Mouse (Mus musculus): ENCODE results near the gene Fntb. TPM values are rescaled to one million over a fixed set of nuclear protein-coding genes. Genes with fewer than 3 reads are reported as not detected.

The Fntb gene
- 10 to 100 TPM in 4 of 26 experiments, 1 to 10 TPM in 20, under 1 TPM in 2; 0.86 to 11.7 (median 5.8) TPM for total RNA-seq (2018; cell fraction: chromatin; rRNA removed)
- 1 to 10 TPM; 3.5 to 6.8 (median 5.6) TPM for total RNA-seq (2018; cell fraction: cytosol; rRNA removed)
- 1 to 10 TPM in 25 of 26 experiments, under 1 TPM in 1; 0.82 to 7.5 (median 4.2) TPM for total RNA-seq (2018; cell fraction: nucleus; rRNA removed)
- 4.4 to 7.2 TPM (median 4.9 TPM) in 3 replicates for polyA plus RNA-seq (2018)

DNA sequence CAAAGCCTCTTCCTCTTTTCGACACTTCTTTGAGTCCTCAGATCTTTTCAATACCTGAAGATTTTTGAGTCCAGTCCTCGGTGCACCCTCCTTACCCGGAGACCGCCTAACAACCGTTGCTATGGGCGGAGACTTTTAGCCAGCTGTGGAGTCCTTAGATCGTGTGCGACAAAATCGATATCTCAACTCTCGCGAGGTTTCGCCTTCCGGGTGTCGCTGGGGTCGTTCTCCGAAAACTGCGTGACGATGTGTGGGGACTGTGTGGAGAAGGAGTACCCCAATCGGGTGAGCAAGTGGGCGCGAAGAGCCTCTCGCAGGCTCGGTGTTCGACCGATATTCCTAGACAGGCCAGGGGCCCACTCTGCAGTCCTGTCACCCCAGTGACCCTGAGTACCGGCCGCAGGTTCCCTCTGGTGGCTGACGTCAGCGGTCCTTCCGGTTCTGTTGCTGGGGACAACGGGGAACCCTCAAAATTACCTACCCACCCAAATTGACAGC is at the start of gene Fntb, which contains the start of gene Churc1:
Gene Fntb, plus strand, starts transcription at position 236 of the 498 bp plus-strand sequence.
Gene Churc1, plus strand, starts transcription at position 185 of the 498 bp plus-strand sequence.
- peak within 1 kb of the TSS; percentile 81 for H3K27ac ChIP-seq
- H3K36me3 ChIP-seq (ENCODE audit: inconsistent target), result no peaks in the 10 kb centered on the region
- H3K79me2 ChIP-seq (ENCODE audit: inconsistent target), result peaks cover 11% of the 10 kb centered on the region; the same call in 1 of the 2 replicates
- under 1% methylated on average over 31 of the region's 31 CpGs for WGBS (ENCODE audit: missing documents)
- H3K4me3 ChIP-seq (ENCODE audit: inconsistent target), result peak within 1 kb of the TSS; percentile 82

DNA sequence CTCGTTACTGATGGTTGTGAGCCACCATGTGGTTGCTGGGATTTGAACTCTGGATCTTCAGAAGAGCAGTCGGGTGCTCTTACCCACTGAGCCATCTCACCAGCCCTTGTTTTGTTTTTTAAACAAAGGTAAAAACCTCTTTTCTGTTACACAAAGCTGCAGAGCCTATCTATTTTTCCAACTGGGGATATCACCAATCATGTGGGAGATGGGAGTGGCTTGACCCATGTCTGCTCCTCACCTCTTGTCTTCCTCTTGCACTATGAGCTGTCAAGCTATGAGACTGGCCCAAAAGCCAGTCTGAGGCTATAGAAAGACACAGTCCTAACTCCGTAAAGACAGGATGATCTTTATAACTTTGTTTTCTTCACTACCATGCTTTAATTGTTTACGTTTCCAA is 47.0 kb upstream of the Fntb start:
- H3K27ac ChIP-seq, result no peak overlapping the region
- H3K79me2 ChIP-seq (ENCODE audit: inconsistent target), result no peaks in the 10 kb centered on the region
- no peak overlapping the region for H3K4me3 ChIP-seq (ENCODE audit: inconsistent target)
- H3K36me3 ChIP-seq (ENCODE audit: inconsistent target), result no peaks in the 10 kb centered on the region
- WGBS (ENCODE audit: missing documents), result 80% methylated on average over 4 of the region's 4 CpGs

DNA sequence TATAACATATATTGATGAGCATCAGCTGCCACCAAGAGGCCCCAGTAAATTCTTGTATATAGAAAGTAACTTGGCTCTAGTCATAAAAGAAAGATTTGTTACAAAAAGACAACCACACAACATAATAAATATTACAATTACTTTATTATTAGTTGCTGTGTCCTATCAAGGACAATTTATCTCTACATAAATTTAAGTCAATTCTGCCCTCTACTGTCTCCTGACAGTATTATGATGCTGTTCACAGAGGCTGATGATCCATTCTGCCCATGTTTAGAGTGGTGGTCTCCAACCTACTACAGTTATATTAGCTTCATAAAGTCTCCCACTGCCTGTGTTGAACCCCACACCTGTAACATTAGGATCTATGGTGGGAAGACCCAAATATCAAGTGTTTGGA is 44.8 kb upstream of the Fntb start:
- no peaks in the 10 kb centered on the region for H3K36me3 ChIP-seq (ENCODE audit: inconsistent target)
- no peaks in the 10 kb centered on the region for H3K79me2 ChIP-seq (ENCODE audit: inconsistent target)
- no peak overlapping the region for H3K27ac ChIP-seq
- H3K4me3 ChIP-seq (ENCODE audit: inconsistent target), result no peak overlapping the region

DNA sequence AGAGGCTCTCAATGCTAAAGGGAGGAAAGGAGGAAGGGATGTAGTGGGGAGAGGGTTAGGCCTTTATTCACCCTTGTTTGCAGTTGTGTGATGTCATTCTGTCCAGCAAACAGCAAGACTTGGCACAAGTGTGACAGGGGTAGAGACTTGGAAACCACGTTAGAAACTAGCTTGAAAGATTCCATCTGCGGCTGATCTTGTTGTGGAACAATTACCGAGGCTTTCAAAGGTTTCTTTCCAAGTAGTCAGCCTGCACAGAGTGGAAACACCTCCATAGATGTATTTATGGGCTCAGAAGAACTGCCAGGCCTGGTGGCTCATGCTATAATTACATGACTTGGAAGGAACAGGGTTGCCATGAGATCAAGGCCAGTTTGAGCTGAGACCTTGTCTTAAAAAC is 43.4 kb upstream of the Fntb start:
- 90% methylated on average over 3 of the region's 3 CpGs for WGBS (ENCODE audit: missing documents)
- Histone ChIP-seq H3K4me3 (ENCODE audit: inconsistent target) (no peak overlapping the region), H3K79me2 (ENCODE audit: inconsistent target) (no peaks in the 10 kb centered on the region), H3K36me3 (ENCODE audit: inconsistent target) (no peaks in the 10 kb centered on the region), H3K27ac (no peak overlapping the region)

DNA sequence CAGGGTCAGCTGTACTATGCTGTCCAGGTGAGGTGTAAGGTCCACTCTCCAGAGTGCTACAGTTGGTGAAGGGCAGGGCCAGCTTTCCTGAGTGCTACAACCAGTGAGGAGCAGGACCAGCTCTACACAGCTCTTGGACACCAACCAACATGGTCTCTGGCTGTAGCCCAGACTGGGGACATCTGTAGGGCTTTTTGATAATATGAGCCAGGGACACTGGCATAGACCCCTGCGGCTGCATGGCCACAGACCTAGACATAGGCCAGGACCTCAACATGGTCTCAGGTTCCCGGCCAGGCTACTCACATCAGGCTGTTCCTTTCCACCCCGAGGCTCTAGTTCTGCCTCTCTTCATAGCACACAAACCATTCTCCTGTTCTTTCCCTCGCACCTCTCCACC is 37.4 kb upstream of the Fntb start:
- WGBS (ENCODE audit: missing documents), result 86% methylated on average over 4 of the region's 4 CpGs

DNA sequence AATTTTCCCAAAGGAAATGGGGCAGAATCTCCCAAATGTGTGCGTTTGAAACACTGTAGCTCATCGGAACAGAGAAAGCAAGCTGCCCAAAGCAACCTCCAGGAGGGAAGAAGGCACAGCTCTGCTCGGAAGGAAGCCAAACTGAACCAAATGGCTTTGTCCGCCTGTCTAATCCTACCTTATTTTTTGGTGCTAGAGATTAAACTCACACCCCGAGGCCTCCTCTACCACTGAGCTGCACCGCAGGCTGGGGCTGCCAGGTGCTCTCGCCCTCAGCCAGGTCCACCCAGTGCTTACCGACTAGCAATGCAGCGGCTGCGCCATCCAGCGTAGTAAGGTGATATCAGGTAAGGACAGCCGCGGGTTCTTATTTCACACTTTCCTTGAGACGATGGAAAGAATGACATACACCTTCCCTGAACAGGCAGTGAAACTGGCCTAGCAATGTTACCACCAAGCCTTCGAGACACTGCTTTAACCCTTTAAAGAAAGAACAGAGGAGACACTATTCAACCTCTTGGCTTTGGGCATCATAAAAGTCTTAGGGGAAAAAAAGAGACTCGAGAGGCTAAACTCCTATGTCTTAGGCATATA is 14.4 kb upstream of the Fntb start:
- Histone ChIP-seq H3K79me2 (ENCODE audit: inconsistent target) (no peaks in the 10 kb centered on the region), H3K4me3 (ENCODE audit: inconsistent target) (no peak overlapping the region), H3K27ac (no peak overlapping the region), H3K36me3 (ENCODE audit: inconsistent target) (no peaks in the 10 kb centered on the region)
- WGBS (ENCODE audit: missing documents), result 88% methylated on average over 16 of the region's 16 CpGs

More for the DNA sequence above, 37.4 kb upstream of the Fntb start:
- H3K79me2 ChIP-seq (ENCODE audit: inconsistent target), result no peaks in the 10 kb centered on the region
- H3K4me3 ChIP-seq (ENCODE audit: inconsistent target), result no peak overlapping the region
- H3K27ac ChIP-seq, result no peak overlapping the region
- no peaks in the 10 kb centered on the region for H3K36me3 ChIP-seq (ENCODE audit: inconsistent target)

DNA sequence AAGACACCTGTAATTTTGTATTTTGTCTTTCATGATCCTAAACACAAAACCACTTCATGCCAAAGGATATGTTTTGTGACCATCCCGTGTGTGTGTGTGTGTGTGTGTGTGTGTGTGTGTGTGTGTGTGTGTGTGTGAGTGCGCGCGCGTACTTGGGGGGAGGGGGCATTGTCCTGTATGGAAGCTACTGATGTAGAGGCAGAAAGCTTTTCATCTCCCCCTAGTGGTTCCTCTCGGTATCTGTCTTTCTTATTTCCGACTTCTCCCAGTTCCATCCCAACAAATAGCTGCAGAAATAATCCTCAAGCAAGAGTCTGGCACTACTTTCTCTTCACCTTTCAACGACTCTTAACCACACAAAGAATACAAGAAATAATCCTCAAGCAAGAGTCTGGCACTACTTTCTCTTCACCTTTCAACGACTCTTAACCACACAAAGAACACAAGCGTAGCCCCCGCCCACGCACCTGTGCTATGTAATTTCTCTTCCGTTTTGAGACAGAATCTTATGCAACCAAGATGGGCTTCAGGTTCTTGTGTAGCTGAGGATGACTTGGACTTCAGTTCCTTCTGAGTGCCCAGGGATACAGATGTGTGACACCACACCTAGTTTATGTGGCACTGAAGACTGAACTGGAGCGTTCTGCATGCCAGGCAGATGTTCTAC is 12.6 kb upstream of the Fntb start:
- H3K79me2 ChIP-seq (ENCODE audit: inconsistent target), result no peaks in the 10 kb centered on the region
- no peak overlapping the region for H3K4me3 ChIP-seq (ENCODE audit: inconsistent target)
- H3K36me3 ChIP-seq (ENCODE audit: inconsistent target), result no peaks in the 10 kb centered on the region
- WGBS (ENCODE audit: missing documents), result 44% methylated on average over 10 of the region's 14 CpGs
- no peak overlapping the region for H3K27ac ChIP-seq

DNA sequence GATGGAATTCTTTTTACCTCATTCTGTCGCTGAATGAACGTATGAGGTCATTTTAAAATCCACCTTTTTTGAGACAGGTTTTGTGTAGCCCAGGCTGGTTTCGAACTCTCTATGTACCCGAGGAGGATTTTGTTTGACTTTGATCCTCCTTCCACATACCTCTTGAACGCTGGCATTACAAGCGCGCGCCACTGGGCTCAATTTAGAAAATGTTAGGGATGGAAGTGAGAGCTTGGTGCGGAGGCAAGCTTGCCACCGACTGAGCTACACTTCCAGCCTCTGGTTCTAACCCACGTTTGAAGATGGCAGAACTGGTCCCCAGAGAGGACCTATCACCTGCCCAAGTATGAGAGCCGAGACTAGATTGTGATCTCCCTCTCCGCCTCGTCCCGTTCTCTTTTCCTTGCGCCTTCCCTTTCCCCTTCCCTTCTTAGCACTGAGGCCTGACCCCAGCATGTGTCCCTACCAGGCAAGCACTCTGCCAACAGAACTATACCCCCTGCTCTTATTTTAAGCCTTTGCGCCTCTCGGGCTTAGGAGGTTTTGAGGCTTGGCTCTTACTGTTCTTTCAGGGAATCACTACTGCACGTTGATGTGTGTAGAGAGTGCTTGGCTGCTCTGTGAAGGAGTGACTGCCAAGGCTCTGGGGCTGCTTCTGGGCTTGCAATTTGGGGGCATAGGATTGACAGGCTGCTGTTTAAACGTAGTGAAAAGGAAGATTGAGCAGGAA is 677 bp downstream of the Fntb start:
- 52% methylated on average over 20 of the region's 20 CpGs for WGBS (ENCODE audit: missing documents)
- Histone ChIP-seq H3K4me3 (ENCODE audit: inconsistent target) (peak overlapping the region; percentile 82), H3K79me2 (ENCODE audit: inconsistent target) (peaks cover 11% of the 10 kb centered on the region; the same call in 1 of the 2 replicates), H3K27ac (peak overlapping the region; percentile 81), H3K36me3 (ENCODE audit: inconsistent target) (no peaks in the 10 kb centered on the region)

DNA sequence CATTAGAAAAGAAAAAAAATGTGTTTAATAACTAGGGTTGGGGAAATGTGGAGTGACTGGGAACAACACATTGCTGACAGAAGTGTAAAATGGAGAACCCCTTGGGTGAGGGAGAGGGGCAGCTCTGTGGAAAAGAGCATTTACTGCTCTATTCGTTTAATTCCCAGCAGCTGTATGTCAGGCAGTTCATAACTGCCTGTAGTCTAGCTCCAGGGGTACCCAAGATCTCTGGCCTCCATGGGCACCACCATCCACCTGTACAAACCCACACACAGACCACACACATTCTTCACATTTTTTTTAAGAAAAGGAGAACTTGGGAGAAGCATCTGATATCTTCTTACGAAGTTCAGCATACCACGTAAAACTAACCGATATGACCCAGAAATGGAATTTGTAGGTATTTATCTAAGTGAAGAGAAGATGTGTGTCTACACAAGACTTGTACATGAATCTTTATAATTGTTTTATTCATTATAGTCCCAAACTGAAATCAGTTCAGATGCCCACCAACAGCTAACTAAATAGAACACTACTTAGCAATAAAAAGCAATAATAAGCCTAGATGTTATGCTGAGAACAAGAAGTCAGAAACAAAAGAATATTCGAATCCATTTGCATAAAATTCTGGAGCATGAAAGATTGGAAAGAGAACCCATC is 5.6 kb downstream of the Fntb start:
- Histone ChIP-seq H3K79me2 (ENCODE audit: inconsistent target) (peaks cover 9% of the 10 kb centered on the region; the same call in 1 of the 2 replicates), H3K4me3 (ENCODE audit: inconsistent target) (no peak overlapping the region), H3K27ac (no peak overlapping the region), H3K36me3 (ENCODE audit: inconsistent target) (no peaks in the 10 kb centered on the region)
- 94% methylated on average over 5 of the region's 5 CpGs for WGBS (ENCODE audit: missing documents)

DNA sequence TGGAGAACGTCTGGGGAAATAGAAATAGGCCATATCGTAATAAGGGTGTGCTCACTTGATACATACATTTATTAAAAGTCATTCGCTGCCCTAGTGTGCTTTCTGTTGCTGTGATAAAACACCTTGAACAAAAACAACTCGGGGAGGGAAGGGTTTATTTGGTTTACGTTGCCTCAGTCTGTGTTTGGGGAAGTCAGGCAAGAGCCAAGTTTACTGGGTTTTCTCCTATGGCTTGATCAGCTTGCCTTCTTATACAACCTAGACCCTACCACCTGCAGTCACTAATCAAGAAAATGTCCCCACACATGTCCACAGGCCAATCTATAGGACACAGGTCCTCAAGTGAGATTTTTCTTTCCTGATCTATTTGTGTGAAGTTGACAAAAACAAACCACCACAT is 6.2 kb downstream of the Fntb start:
- H3K36me3 ChIP-seq (ENCODE audit: inconsistent target), result no peaks in the 10 kb centered on the region
- no peak overlapping the region for H3K27ac ChIP-seq
- peaks cover 3% of the 10 kb centered on the region; the same call in 1 of the 2 replicates for H3K79me2 ChIP-seq (ENCODE audit: inconsistent target)
- H3K4me3 ChIP-seq (ENCODE audit: inconsistent target), result no peak overlapping the region
- WGBS (ENCODE audit: missing documents), result 88% methylated on average over 5 of the region's 5 CpGs

DNA sequence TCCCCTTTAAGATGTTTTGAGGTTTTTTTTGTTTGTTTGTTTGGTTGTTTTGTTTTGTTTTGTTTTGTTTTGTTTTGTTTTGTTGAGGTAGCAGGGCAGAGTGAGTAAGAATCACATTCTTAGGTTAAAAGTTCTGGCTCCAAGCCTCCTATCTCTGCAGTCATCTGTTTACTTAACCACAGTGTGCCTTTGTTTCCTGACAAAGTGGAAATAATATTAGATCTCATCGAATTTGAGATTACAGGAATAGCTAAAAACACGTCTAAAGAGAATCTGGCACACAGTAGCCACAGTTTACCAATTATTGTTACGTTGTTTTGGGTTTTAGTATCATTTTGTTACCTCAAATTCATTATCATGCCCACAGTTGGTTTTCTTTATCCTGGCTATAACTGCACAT is 9.3 kb downstream of the Fntb start:
- H3K36me3 ChIP-seq (ENCODE audit: inconsistent target), result no peaks in the 10 kb centered on the region
- no peak overlapping the region for H3K27ac ChIP-seq
- 66% methylated on average over 3 of the region's 3 CpGs for WGBS (ENCODE audit: missing documents)
- H3K4me3 ChIP-seq (ENCODE audit: inconsistent target), result no peak overlapping the region
- H3K79me2 ChIP-seq (ENCODE audit: inconsistent target), result no peaks in the 10 kb centered on the region

DNA sequence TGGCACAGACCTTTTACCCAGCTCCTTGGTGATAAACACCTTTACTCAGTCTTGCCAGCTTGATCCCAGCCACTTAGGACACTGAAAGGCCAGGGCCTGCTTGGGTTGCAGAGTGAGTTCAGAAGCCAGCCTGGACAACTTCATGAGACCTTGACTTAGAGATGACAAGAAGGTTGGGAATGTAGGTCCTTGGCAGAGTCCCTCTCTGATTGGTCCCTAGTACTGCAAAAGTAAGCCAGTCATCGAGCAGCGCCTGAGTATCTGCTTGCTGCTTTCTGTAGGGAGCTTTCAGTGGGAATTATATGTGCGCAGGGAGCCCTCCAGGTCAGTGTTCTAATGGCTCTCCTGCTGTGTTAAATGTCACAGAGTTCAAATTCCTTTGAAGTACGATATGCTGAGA is 9.7 kb downstream of the Fntb start:
- no peak overlapping the region for H3K27ac ChIP-seq
- no peaks in the 10 kb centered on the region for H3K36me3 ChIP-seq (ENCODE audit: inconsistent target)
- no peak overlapping the region for H3K4me3 ChIP-seq (ENCODE audit: inconsistent target)
- no peaks in the 10 kb centered on the region for H3K79me2 ChIP-seq (ENCODE audit: inconsistent target)
- 96% methylated on average over 4 of the region's 4 CpGs for WGBS (ENCODE audit: missing documents)

DNA sequence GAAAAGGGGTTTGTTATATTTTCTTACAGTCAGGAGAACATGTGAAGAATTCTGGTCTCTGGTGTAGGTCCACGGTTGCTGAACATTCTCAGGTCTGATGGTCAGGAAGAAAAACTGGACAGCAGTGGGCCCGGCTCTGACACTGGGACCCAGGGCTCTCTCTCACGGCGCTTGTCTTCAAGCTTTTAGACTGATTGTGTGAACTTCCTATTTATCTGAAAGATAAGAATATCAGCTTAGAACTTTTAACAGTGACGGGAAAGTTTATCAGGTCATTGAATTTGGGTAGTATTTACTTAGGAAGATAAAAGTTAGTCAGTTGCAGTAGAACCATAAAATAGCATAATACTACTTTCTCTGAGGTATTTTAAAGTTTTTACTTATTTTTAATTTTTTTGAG is 11.5 kb downstream of the Fntb start:
- H3K27ac ChIP-seq, result no peak overlapping the region
- no peaks in the 10 kb centered on the region for H3K36me3 ChIP-seq (ENCODE audit: inconsistent target)
- no peaks in the 10 kb centered on the region for H3K79me2 ChIP-seq (ENCODE audit: inconsistent target)
- WGBS (ENCODE audit: missing documents), result 92% methylated on average over 5 of the region's 5 CpGs
- no peak overlapping the region for H3K4me3 ChIP-seq (ENCODE audit: inconsistent target)

DNA sequence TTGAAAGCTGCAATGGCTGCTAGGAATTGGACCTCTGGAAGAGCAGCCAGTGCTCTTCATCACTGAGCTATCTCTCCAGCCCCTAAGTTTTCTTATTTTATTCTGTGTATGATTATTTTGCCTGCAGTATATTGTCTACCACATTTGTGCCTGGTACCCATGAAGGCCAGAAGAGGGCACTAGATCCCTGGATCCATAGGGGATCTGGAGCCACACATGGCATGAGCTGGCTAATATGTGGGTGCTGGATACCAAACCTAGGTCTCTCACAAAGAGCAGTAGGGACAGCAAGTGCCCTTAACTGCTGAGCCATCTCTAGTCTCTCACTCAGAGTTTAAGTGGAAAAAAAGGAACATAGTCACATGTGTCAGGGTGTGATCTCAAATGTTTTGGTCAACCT is 12.5 kb downstream of the Fntb start:
- H3K27ac ChIP-seq, result no peak overlapping the region
- no peak overlapping the region for H3K4me3 ChIP-seq (ENCODE audit: inconsistent target)
- no peaks in the 10 kb centered on the region for H3K36me3 ChIP-seq (ENCODE audit: inconsistent target)
- no peaks in the 10 kb centered on the region for H3K79me2 ChIP-seq (ENCODE audit: inconsistent target)
